Mouse (Mus musculus) kidney, adult 2 months (tissue): ENCODE data around the gene Icos. TPM values are rescaled to one million over a fixed set of nuclear protein-coding genes. Genes with fewer than 3 reads are reported as not detected.

ENCODE experiments used
- DNase-seq: peaks from one replicate; pipeline ENCODE4 v3.0.0; 2021
- H3K27ac ChIP-seq: fragments of 200-500 bp; 2 replicates; pipeline ENCODE4 v1.5.1; 2012; ENCODE audit warnings: low read depth, low read length, control low read depth, inconsistent platforms; ENCODE audit not compliant: insufficient read depth
- H3K27me3 ChIP-seq: fragments of 200-500 bp; replicated peaks from 2 replicates; pipeline ENCODE4 v1.6.1; 2012; ENCODE audit warnings: mild to moderate bottlenecking, moderate library complexity, low read length, inconsistent platforms; ENCODE audit not compliant: control insufficient read depth, insufficient read depth
- H3K36me3 ChIP-seq: fragments of 200-500 bp; 2 replicates; pipeline ENCODE4 v1.6.1; 2012; ENCODE audit warnings: mild to moderate bottlenecking, moderate library complexity, low read length, inconsistent platforms; ENCODE audit not compliant: control insufficient read depth, insufficient read depth
- H3K4me1 ChIP-seq: fragments of 200-500 bp; 2 replicates; pipeline ENCODE4 v1.6.1; 2011; ENCODE audit warnings: low read length; ENCODE audit not compliant: control insufficient read depth, insufficient read depth
- H3K4me3 ChIP-seq: fragments of 200-500 bp; 2 replicates; pipeline ENCODE4 v1.5.1; 2011; ENCODE audit warnings: mild to moderate bottlenecking, low read depth, low read length, control low read depth; ENCODE audit not compliant: insufficient read depth
- CTCF ChIP-seq: fragments of 200-500 bp; conservative IDR thresholded peaks from 2 replicates; pipeline ENCODE4 v1.5.1; 2011; ENCODE audit warnings: low read depth, mild to moderate bottlenecking, control low read depth, low read length, moderate library complexity, mixed read lengths; ENCODE audit not compliant: insufficient read depth, insufficient read length
- POLR2A ChIP-seq: fragments of 200-500 bp; IDR thresholded peaks from one replicate; pipeline ENCODE4 v1.6.1; 2011; ENCODE audit warnings: low read depth, low read length, control low read depth
- WGBS: fragments of 180-500 bp; shearing (Covaris S2); methylation state at CpG from one replicate; pipeline ENCODE4 v1.1.7; 2018; 5-methylcytosine and 5-hydroxymethylcytosine counted together
- polyA plus RNA-seq: library from polyadenylated mRNA; depleted of rRNA; stranded (reverse); fragments of >200 nt; gene quantifications from 2 replicates; pipeline ENCODE4 v1.2.3, GENCODE M21; 2012; rRNA removed

Icos gene
- 0.10 and 0.39 TPM in 2 replicates for polyA plus RNA-seq

- Histone ChIP-seq H3K36me3 (no peaks in the 10 kb centered on the region), H3K27me3 (no peaks in the 10 kb centered on the region; the same call in 1 of the 2 replicates), H3K27ac (no peak within 1 kb of the TSS), H3K4me3 (no peak within 1 kb of the TSS), H3K4me1 (peaks cover 11% of the 10 kb centered on the region; the same call in 1 of the 2 replicates)
- no peak for DNase-seq
- 77% methylated on average over 6 of the region's 6 CpGs for WGBS
- no peak for TF ChIP-seq POLR2A
- no peak for TF ChIP-seq CTCF
These were observed at the start of gene Icos for GRCm38 (mm10) chr1:60977641-60978040. TSS of gene Icos (plus strand) at chr1:60977927.

GRCm38 (mm10) chr1:60929036-60929435 lies 48.7 kb upstream of the Icos start:
- TF ChIP-seq POLR2A, result no peak
- TF ChIP-seq CTCF, result no peak
- H3K27ac ChIP-seq, result no peak overlapping the region
- no peaks in the 10 kb centered on the region for H3K36me3 ChIP-seq
- no peak for DNase-seq
- no peak overlapping the region for H3K4me3 ChIP-seq
- H3K4me1 ChIP-seq, result no peaks in the 10 kb centered on the region
- H3K27me3 ChIP-seq, result no peaks in the 10 kb centered on the region; the same call in 1 of the 2 replicates
- 95% methylated on average over 3 of the region's 3 CpGs for WGBS

- no peak for DNase-seq
- no peaks in the 10 kb centered on the region for H3K36me3 ChIP-seq
- no peak overlapping the region for H3K4me3 ChIP-seq
- H3K27me3 ChIP-seq, result no peaks in the 10 kb centered on the region
- WGBS, result 80% methylated on average over 7 of the region's 7 CpGs
- H3K4me1 ChIP-seq, result no peaks in the 10 kb centered on the region
- H3K27ac ChIP-seq, result no peak overlapping the region
- TF ChIP-seq CTCF, result no peak
- no peak for TF ChIP-seq POLR2A
These were observed 47.3 kb upstream of the Icos start for GRCm38 (mm10) chr1:60930397-60930796.

- H3K27me3 ChIP-seq, result no peaks in the 10 kb centered on the region
- no peaks in the 10 kb centered on the region for H3K36me3 ChIP-seq
- no peak overlapping the region for H3K27ac ChIP-seq
- DNase-seq, result no peak
- no peaks in the 10 kb centered on the region for H3K4me1 ChIP-seq
- no peak for TF ChIP-seq CTCF
- TF ChIP-seq POLR2A, result no peak
- H3K4me3 ChIP-seq, result no peak overlapping the region
- 39% methylated on average over 8 of the region's 8 CpGs for WGBS
These were observed 41.7 kb upstream of the Icos start for GRCm38 (mm10) chr1:60935968-60936581.

DNA sequence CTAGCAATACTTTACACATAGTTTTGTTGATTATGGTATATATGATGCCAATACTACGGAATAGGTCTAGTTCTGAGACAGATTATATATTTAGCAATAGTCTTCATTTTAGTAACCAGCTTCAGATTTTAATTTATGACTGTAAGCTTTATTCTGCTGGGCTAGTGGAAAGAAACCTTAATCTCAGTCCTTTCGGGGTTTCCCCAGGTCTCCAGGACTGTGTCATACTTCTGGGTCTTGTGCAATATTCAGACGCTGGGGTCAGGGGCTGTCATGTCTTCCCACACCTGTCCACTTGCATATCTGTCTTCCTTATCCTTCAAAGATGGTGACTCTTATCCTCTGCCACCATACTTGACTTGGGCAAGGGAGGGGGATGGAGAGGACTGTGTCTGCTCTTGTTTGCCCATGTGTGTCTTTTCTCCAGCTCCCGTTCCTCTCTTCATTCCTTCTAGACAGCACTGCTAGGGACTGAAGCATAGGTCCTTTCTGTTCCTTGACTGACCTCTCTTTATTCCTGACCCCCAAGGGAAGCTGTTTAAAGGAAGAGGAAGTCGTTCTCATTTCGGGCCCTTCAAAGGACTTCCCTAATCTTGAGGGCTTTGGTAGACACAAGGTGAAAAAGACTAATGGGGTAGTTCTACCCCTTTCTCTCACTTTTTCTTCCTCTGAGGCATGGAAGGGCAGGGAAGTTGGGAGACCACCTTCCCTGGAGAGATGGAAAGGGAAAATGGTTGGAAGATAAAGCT lies 40.6 kb upstream of the Icos start:
- WGBS, result 66% methylated on average over 6 of the region's 6 CpGs
- Histone ChIP-seq H3K36me3 (no peaks in the 10 kb centered on the region), H3K4me1 (no peaks in the 10 kb centered on the region), H3K27ac (no peak overlapping the region), H3K4me3 (no peak overlapping the region), H3K27me3 (no peaks in the 10 kb centered on the region)
- TF ChIP-seq CTCF (no peak), POLR2A (no peak)
- no peak for DNase-seq

DNA sequence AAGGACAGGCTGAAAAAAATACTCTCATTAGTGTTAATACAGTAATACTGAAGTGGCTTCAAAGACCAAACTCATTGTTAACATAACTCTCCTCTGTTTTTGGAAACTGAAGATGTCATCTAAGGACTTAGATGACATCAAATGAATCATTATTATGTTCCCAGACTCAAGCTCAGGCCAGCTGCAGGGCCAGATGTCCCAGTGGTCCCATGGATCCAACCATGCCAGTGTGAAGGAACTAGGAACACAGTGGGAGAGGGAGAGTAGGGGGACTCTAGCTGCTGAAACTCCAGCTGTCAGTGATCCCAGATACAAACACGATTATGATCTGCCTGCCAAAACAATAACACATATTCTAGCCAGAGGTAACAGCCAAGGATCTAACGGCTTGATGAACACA lies 39.5 kb upstream of the Icos start:
- no peaks in the 10 kb centered on the region for H3K36me3 ChIP-seq
- no peak overlapping the region for H3K4me3 ChIP-seq
- no peaks in the 10 kb centered on the region for H3K27me3 ChIP-seq
- H3K27ac ChIP-seq, result no peak overlapping the region
- H3K4me1 ChIP-seq, result no peaks in the 10 kb centered on the region
- 75% methylated on average over 2 of the region's 2 CpGs for WGBS
- no peak for DNase-seq
- TF ChIP-seq POLR2A, result no peak

- H3K27ac ChIP-seq, result no peak overlapping the region
- H3K4me1 ChIP-seq, result no peaks in the 10 kb centered on the region
- no peaks in the 10 kb centered on the region for H3K36me3 ChIP-seq
- no peak for DNase-seq
- TF ChIP-seq POLR2A (no peak), CTCF (no peak)
- no peaks in the 10 kb centered on the region for H3K27me3 ChIP-seq
- 89% methylated on average over 5 of the region's 5 CpGs for WGBS
- no peak overlapping the region for H3K4me3 ChIP-seq
These were observed 38.8 kb upstream of the Icos start for GRCm38 (mm10) chr1:60938974-60939373.
